Mouse (Mus musculus) midbrain, embryonic 15.5 days (tissue): ENCODE data around the gene Sdk1. TPM values are rescaled to one million over a fixed set of nuclear protein-coding genes. Genes with fewer than 3 reads are reported as not detected.

Experiments
- ATAC-seq: fragments of 200-750 bp; cut with Nextera tagmentation; replicated peaks from 2 replicates; pipeline ENCODE4 v1.8.0; 2017; ENCODE audit warnings: moderate TSS enrichment
- H3K27ac ChIP-seq: fragments of 300-500 bp; sonication (generic); 2 replicates; pipeline ENCODE4 v1.5.1; 2015; ENCODE audit warnings: mild to moderate bottlenecking, inconsistent platforms
- H3K27me3 ChIP-seq: fragments of 300-500 bp; sonication (generic); replicated peaks from 2 replicates; pipeline ENCODE4 v1.6.1; 2015; ENCODE audit warnings: inconsistent platforms
- H3K36me3 ChIP-seq: fragments of 300-500 bp; sonication (generic); replicated peaks from 2 replicates; pipeline ENCODE4 v1.6.1; 2015; ENCODE audit warnings: inconsistent platforms
- H3K4me1 ChIP-seq: fragments of 300-500 bp; sonication (generic); 2 replicates; pipeline ENCODE4 v1.6.1; 2015; ENCODE audit warnings: inconsistent platforms
- H3K4me2 ChIP-seq: fragments of 300-500 bp; sonication (generic); 2 replicates; pipeline ENCODE4 v1.6.1; 2015; ENCODE audit warnings: inconsistent platforms, mild to moderate bottlenecking, moderate library complexity
- H3K4me3 ChIP-seq: fragments of 300-500 bp; sonication (generic); 2 replicates; pipeline ENCODE4 v1.5.1; 2015; ENCODE audit warnings: mild to moderate bottlenecking, inconsistent platforms
- H3K9ac ChIP-seq: fragments of 300-500 bp; sonication (generic); 2 replicates; pipeline ENCODE4 v1.6.1; 2015; ENCODE audit warnings: mild to moderate bottlenecking, inconsistent platforms
- H3K9me3 ChIP-seq: fragments of 300-500 bp; sonication (generic); 2 replicates; pipeline ENCODE4 v1.6.1; 2016; ENCODE audit warnings: inconsistent platforms
- WGBS: fragments of 180-500 bp; shearing (Covaris S2); methylation state at CpG from one replicate; pipeline ENCODE4 v1.1.7; 2015; ENCODE audit warnings: mixed read lengths; 5-methylcytosine and 5-hydroxymethylcytosine counted together
- polyA plus RNA-seq: library from polyadenylated mRNA; unstranded; fragments of >200 nt; fragmentation: Nextera tagmentation; extraction: Ambion mirVana; gene quantifications from 2 replicates; pipeline ENCODE4 v1.2.1, GENCODE M21; 2015

Gene Sdk1
- polyA plus RNA-seq = 2.7 and 3.1 TPM in 2 replicates

GRCm38 (mm10) chr5:141240841-141241543 is at the start of gene Sdk1:
TSS of gene Sdk1 (plus strand) at chr5:141241490.
- H3K9ac ChIP-seq = peak within 1 kb of the TSS; percentile 60
- peaks cover 35% of the 10 kb centered on the region for H3K4me1 ChIP-seq
- peak within 1 kb of the TSS; percentile 58 for H3K27ac ChIP-seq
- peak within 1 kb of the TSS; percentile 95 for H3K4me2 ChIP-seq
- no peaks in the 10 kb centered on the region for H3K36me3 ChIP-seq
- peak; percentile 96 for ATAC-seq
- WGBS = under 1% methylated on average over 60 of the region's 77 CpGs
- no peaks in the 10 kb centered on the region for H3K9me3 ChIP-seq
- H3K27me3 ChIP-seq = peaks cover 22% of the 10 kb centered on the region
- peak within 1 kb of the TSS; percentile 56 for H3K4me3 ChIP-seq

GRCm38 (mm10) chr5:141197278-141197677 is 44.0 kb upstream of the Sdk1 start:
- Histone ChIP-seq H3K27ac (no peak overlapping the region), H3K4me3 (no peak overlapping the region), H3K4me2 (peak overlapping the region; percentile 9; the same call in 1 of the 2 replicates), H3K9me3 (no peaks in the 10 kb centered on the region), H3K36me3 (no peaks in the 10 kb centered on the region), H3K27me3 (no peaks in the 10 kb centered on the region), H3K4me1 (peaks cover 11% of the 10 kb centered on the region), H3K9ac (no peak overlapping the region)
- 47% methylated on average over 4 of the region's 4 CpGs for WGBS
- ATAC-seq = no peak

- Histone ChIP-seq H3K9me3 (no peaks in the 10 kb centered on the region), H3K4me3 (no peak overlapping the region), H3K27me3 (no peaks in the 10 kb centered on the region), H3K27ac (no peak overlapping the region), H3K9ac (no peak overlapping the region), H3K4me2 (no peak overlapping the region), H3K36me3 (no peaks in the 10 kb centered on the region), H3K4me1 (no peaks in the 10 kb centered on the region; the same call in 1 of the 2 replicates)
- no peak for ATAC-seq
- 73% methylated on average over 11 of the region's 11 CpGs for WGBS
These were observed 38.8 kb upstream of the Sdk1 start for GRCm38 (mm10) chr5:141202276-141203065.

- WGBS = 51% methylated on average over 5 of the region's 5 CpGs
- Histone ChIP-seq H3K4me3 (no peak overlapping the region), H3K27ac (no peak overlapping the region), H3K9me3 (no peaks in the 10 kb centered on the region), H3K9ac (no peak overlapping the region), H3K4me2 (no peak overlapping the region), H3K27me3 (no peaks in the 10 kb centered on the region), H3K36me3 (no peaks in the 10 kb centered on the region), H3K4me1 (no peaks in the 10 kb centered on the region)
- no peak for ATAC-seq
These were observed 34.2 kb upstream of the Sdk1 start for GRCm38 (mm10) chr5:141207061-141207460.

- no peak for ATAC-seq
- Histone ChIP-seq H3K27me3 (no peaks in the 10 kb centered on the region), H3K4me3 (no peak overlapping the region), H3K27ac (no peak overlapping the region), H3K36me3 (no peaks in the 10 kb centered on the region), H3K4me1 (no peaks in the 10 kb centered on the region), H3K9me3 (no peaks in the 10 kb centered on the region), H3K9ac (no peak overlapping the region), H3K4me2 (no peak overlapping the region)
- 87% methylated on average over 3 of the region's 3 CpGs for WGBS
These were observed 16.0 kb upstream of the Sdk1 start for GRCm38 (mm10) chr5:141225243-141225642.

- Histone ChIP-seq H3K4me1 (peaks cover 4% of the 10 kb centered on the region; the same call in 1 of the 2 replicates), H3K36me3 (no peaks in the 10 kb centered on the region), H3K4me3 (no peak overlapping the region), H3K27me3 (peaks cover 8% of the 10 kb centered on the region), H3K9ac (no peak overlapping the region), H3K9me3 (no peaks in the 10 kb centered on the region), H3K4me2 (no peak overlapping the region), H3K27ac (no peak overlapping the region)
- 10% methylated on average over 4 of the region's 4 CpGs for WGBS
- no peak for ATAC-seq
These were observed 7.0 kb upstream of the Sdk1 start for GRCm38 (mm10) chr5:141234326-141234725.

- Histone ChIP-seq H3K9ac (no peak overlapping the region), H3K27me3 (peaks cover 22% of the 10 kb centered on the region), H3K4me3 (no peak overlapping the region), H3K27ac (no peak overlapping the region), H3K4me2 (no peak overlapping the region), H3K9me3 (no peaks in the 10 kb centered on the region), H3K4me1 (peaks cover 33% of the 10 kb centered on the region), H3K36me3 (no peaks in the 10 kb centered on the region)
- 21% methylated on average over 5 of the region's 5 CpGs for WGBS
- ATAC-seq = no peak
These were observed 1.9 kb upstream of the Sdk1 start for GRCm38 (mm10) chr5:141239401-141239800.

GRCm38 (mm10) chr5:141240441-141240840 is 849 bp upstream of the Sdk1 start:
- Histone ChIP-seq H3K9ac (peak overlapping the region; percentile 55), H3K4me3 (peak overlapping the region; percentile 56), H3K9me3 (no peaks in the 10 kb centered on the region), H3K36me3 (no peaks in the 10 kb centered on the region), H3K4me1 (peaks cover 35% of the 10 kb centered on the region), H3K4me2 (peak overlapping the region; percentile 95), H3K27me3 (peaks cover 22% of the 10 kb centered on the region), H3K27ac (no peak overlapping the region)
- WGBS = 2% methylated on average over 10 of the region's 10 CpGs
- ATAC-seq = 0 out of 2 replicates have a peak, but pooled peaks have one; percentile 9

GRCm38 (mm10) chr5:141241645-141242284 is 475 bp downstream of the Sdk1 start:
- Histone ChIP-seq H3K27ac (peak overlapping the region; percentile 58), H3K36me3 (no peaks in the 10 kb centered on the region), H3K4me1 (peaks cover 35% of the 10 kb centered on the region), H3K9ac (peak overlapping the region; percentile 60), H3K27me3 (peaks cover 22% of the 10 kb centered on the region), H3K9me3 (no peaks in the 10 kb centered on the region), H3K4me3 (peak overlapping the region; percentile 56), H3K4me2 (peak overlapping the region; percentile 95)
- under 1% methylated on average over 58 of the region's 82 CpGs for WGBS
- peak; percentile 57 for ATAC-seq

- H3K9ac ChIP-seq = peak overlapping the region; percentile 13; the same call in 1 of the 2 replicates
- H3K4me2 ChIP-seq = peak overlapping the region; percentile 95
- H3K27me3 ChIP-seq = peaks cover 22% of the 10 kb centered on the region
- no peak overlapping the region for H3K27ac ChIP-seq
- no peaks in the 10 kb centered on the region for H3K9me3 ChIP-seq
- H3K4me3 ChIP-seq = peak overlapping the region; percentile 56
- no peaks in the 10 kb centered on the region for H3K36me3 ChIP-seq
- no peak for ATAC-seq
- H3K4me1 ChIP-seq = peaks cover 35% of the 10 kb centered on the region
- WGBS = 4% methylated on average over 33 of the region's 33 CpGs
These were observed 2.1 kb downstream of the Sdk1 start for GRCm38 (mm10) chr5:141243253-141243965.

GRCm38 (mm10) chr5:141264253-141264652 is 23.0 kb downstream of the Sdk1 start:
- Histone ChIP-seq H3K27ac (no peak overlapping the region), H3K4me3 (no peak overlapping the region), H3K9ac (no peak overlapping the region), H3K27me3 (no peaks in the 10 kb centered on the region), H3K36me3 (no peaks in the 10 kb centered on the region), H3K4me2 (no peak overlapping the region), H3K9me3 (no peaks in the 10 kb centered on the region), H3K4me1 (no peaks in the 10 kb centered on the region)
- 92% methylated on average over 1 of the region's 1 CpGs for WGBS
- ATAC-seq = no peak

- Histone ChIP-seq H3K4me3 (no peak overlapping the region), H3K4me1 (no peaks in the 10 kb centered on the region), H3K27me3 (no peaks in the 10 kb centered on the region), H3K27ac (no peak overlapping the region), H3K4me2 (no peak overlapping the region), H3K9me3 (no peaks in the 10 kb centered on the region), H3K9ac (no peak overlapping the region), H3K36me3 (no peaks in the 10 kb centered on the region)
- 89% methylated on average over 6 of the region's 6 CpGs for WGBS
- ATAC-seq = no peak
These were observed 35.8 kb downstream of the Sdk1 start for GRCm38 (mm10) chr5:141277112-141277511.
